Mouse (Mus musculus): ENCODE measurements around the gene Zswim5.

GRCm38 (mm10) chr4:116989731-116990130 lies 112.6 kb downstream of the Zswim5 start:
- no peak for TF ChIP-seq CTCF (IDR thresholded peaks at IDR 0.05)
- TF ChIP-seq EP300 (IDR thresholded peaks at IDR 0.05), result no peak

Data from lung, postnatal 0 days (tissue).